ENCODE assay signal across 8 mouse cellular contexts in the genomic region with DNA sequence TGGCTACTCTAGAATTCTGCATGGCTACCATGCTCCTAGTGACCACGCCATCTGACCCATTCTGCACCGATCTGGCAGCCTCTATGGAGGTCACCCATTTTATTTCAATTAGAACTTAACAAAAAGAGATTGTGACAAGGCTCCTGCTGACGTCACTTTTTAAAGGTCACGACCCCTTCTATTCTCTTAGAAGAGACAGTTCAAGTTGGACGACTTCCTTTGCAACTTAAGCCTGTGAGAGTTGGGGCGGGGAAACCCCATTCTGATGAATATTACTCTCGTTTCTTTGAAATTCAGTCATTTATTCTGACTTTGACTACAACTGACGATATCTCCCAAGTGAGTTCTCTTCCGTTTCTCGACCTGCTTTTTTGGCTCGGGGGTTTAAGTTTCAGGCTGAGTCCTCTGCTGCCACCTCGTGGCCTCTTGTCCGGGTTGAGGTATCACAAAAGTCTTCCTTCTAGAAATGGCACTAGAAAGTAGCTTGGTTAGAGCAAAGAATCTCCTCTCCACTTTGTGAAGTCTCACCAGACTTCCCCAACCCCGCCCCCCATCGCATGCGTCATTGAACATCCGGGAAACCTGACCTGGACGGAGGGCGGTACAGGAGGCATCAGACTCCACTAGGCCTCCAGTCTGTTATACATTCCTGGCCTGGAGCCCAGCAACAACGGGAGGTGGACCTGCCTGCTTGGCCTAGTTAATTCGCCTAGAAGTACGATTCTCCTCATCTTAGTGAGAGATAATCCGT. TPM values are rescaled to one million over a fixed set of nuclear protein-coding genes. Genes with fewer than 3 reads are reported as not detected.
A peak's percentile ranks its signal among the peaks of the same experiment; 100 is the strongest.
DNase-seq lines count a peak whose midpoint lies in the region; ATAC-seq lines count a peak whose summit lies in the region.

No protein-coding gene starts in this region.

- H3K27ac ChIP-seq in hindbrain, embryonic 14.5 days: peak overlapping the region; percentile 57
- H3K27ac ChIP-seq in macrophage: peak overlapping the region; percentile 43

- peaks cover 9% of the 10 kb centered on the region; the same call in 1 of the 2 replicates for H3K79me2 ChIP-seq in macrophage (ENCODE audit: inconsistent target)

- peak overlapping the region; percentile 44 for H3K9ac ChIP-seq in hindbrain, embryonic 14.5 days

- H3K9me3 ChIP-seq in hindbrain, embryonic 14.5 days (ENCODE audit: control insufficient read depth, low read length): no peaks in the 10 kb centered on the region

- peak overlapping the region; percentile 50 for H3K4me2 ChIP-seq in hindbrain, embryonic 14.5 days (replicated peaks)

- peak overlapping the region; percentile 12 for H3K4me3 ChIP-seq in hindbrain, embryonic 14.5 days (replicated peaks; ENCODE audit: low read length)
- H3K4me3 ChIP-seq in macrophage (ENCODE audit: inconsistent target): peak overlapping the region; percentile 20; the same call in 1 of the 2 replicates

- H3K4me1 ChIP-seq in hindbrain, embryonic 14.5 days (replicated peaks; ENCODE audit: control insufficient read depth, insufficient read depth, low read length): peaks cover 29% of the 10 kb centered on the region

- 4% methylated on average over 23 of the region's 23 CpGs for WGBS in hindbrain, embryonic 14.5 days
- 10% methylated on average over 23 of the region's 23 CpGs for WGBS in macrophage (ENCODE audit: missing documents)

- no peaks in the 10 kb centered on the region for H3K36me3 ChIP-seq in hindbrain, embryonic 14.5 days (replicated peaks; ENCODE audit: control insufficient read depth, insufficient read depth)
- no peaks in the 10 kb centered on the region for H3K36me3 ChIP-seq in macrophage (ENCODE audit: inconsistent target)

- 0 out of 2 replicates have a peak, but pooled peaks have one; percentile 9 for ATAC-seq in hindbrain, embryonic 14.5 days (ENCODE audit: low FRiP score)

- H3K27me3 ChIP-seq in hindbrain, embryonic 14.5 days (ENCODE audit: control insufficient read depth, insufficient read depth, low read length): no peaks in the 10 kb centered on the region

- peak; percentile 99 for DNase-seq in R1 (ENCODE audit: low read depth, low spot score)
- DNase-seq in cerebellum, postnatal 25 days: peak; percentile 90 to 93
- peak; percentile 75 to 83 for DNase-seq in frontal cortex, postnatal 25 days (ENCODE audit: low spot score in 2 of 2)
- DNase-seq in hindbrain, embryonic 14.5 days (ENCODE audit: low spot score): peak; percentile 88
- peak; percentile 84 for DNase-seq in left cerebral cortex, adult 18-20 months (ENCODE audit: low spot score in 2 of 2)
- DNase-seq in right cerebral cortex, adult 18-20 months: peak; percentile 80
- DNase-seq in urinary bladder, adult 2 months (ENCODE audit: low spot score): peak; percentile 71

RNA-seq across cellular contexts. Expression of gene Zfp219, which starts 2.4 kb away (rescaled TPM):
- polyA plus RNA-seq in hindbrain, embryonic 14.5 days (2014; fragmentation: Nextera tagmentation; extraction: Ambion mirVana): 26.4 and 28.7 TPM in 2 replicates
- 10 to 100 TPM; 40.6 to 41.3 TPM for total RNA-seq in left cerebral cortex, adult 18-20 months (2021)
- 10 to 100 TPM; 13.7 to 81.5 (median 44.3) TPM for total RNA-seq in macrophage (2018; cell fraction: chromatin; rRNA removed)
- 10 to 100 TPM in 21 of 26 experiments, 1 to 10 TPM in 5; 7.1 to 23.2 (median 13.8) TPM for total RNA-seq in macrophage (2018; cell fraction: cytosol; rRNA removed)
- 10 to 100 TPM; 12.5 to 75.1 (median 35.6) TPM for total RNA-seq in macrophage (2018; cell fraction: nucleus; rRNA removed)
- polyA plus RNA-seq in macrophage (2018): 7.2 to 19.5 TPM (median 12.3 TPM) in 3 replicates
- polyA plus RNA-seq in urinary bladder, adult 2 months (2012; rRNA removed): 105 and 107 TPM in 2 replicates

RNA-seq across cellular contexts. Expression of gene Tmem253, which starts 7.4 kb away (rescaled TPM):
- 0.29 and 0.37 TPM in 2 replicates for polyA plus RNA-seq in hindbrain, embryonic 14.5 days (2014; fragmentation: Nextera tagmentation; extraction: Ambion mirVana)
- under 1 TPM; 0.28 to 0.56 TPM for total RNA-seq in left cerebral cortex, adult 18-20 months (2021)
- 1 to 10 TPM in 3 of 26 experiments, under 1 TPM in 2, not detected in 21; 0.71 to 3.6 (median 1.2) TPM for total RNA-seq in macrophage (2018; cell fraction: chromatin; rRNA removed)
- total RNA-seq in macrophage (2018; cell fraction: cytosol; rRNA removed): under 1 TPM in 14 of 26 experiments, not detected in 12; 0.10 to 0.71 (median 0.45) TPM
- 1 to 10 TPM in 3 of 26 experiments, under 1 TPM in 3, not detected in 20; 0.48 to 1.5 (median 0.95) TPM for total RNA-seq in macrophage (2018; cell fraction: nucleus; rRNA removed)
- polyA plus RNA-seq in macrophage (2018): 0.16 to 0.21 TPM in 2 of 3 replicates, not detected in the other
- 1.1 and 1.5 TPM in 2 replicates for polyA plus RNA-seq in urinary bladder, adult 2 months (2012; rRNA removed)

RNA-seq across cellular contexts. Expression of gene Olfr221, which starts 19.4 kb away (rescaled TPM):
- not detected in 2 replicates for polyA plus RNA-seq in hindbrain, embryonic 14.5 days (2014; fragmentation: Nextera tagmentation; extraction: Ambion mirVana)
- total RNA-seq in left cerebral cortex, adult 18-20 months (2021): not detected
- total RNA-seq in macrophage (2018; cell fraction: chromatin; rRNA removed): not detected
- total RNA-seq in macrophage (2018; cell fraction: cytosol; rRNA removed): not detected
- not detected for total RNA-seq in macrophage (2018; cell fraction: nucleus; rRNA removed)
- polyA plus RNA-seq in macrophage (2018): not detected in 3 replicates
- not detected in 2 replicates for polyA plus RNA-seq in urinary bladder, adult 2 months (2012; rRNA removed)

RNA-seq across cellular contexts. Expression of gene Arhgef40, which starts 38.4 kb away (rescaled TPM):
- polyA plus RNA-seq in hindbrain, embryonic 14.5 days (2014; fragmentation: Nextera tagmentation; extraction: Ambion mirVana): 67.2 and 68.8 TPM in 2 replicates
- 10 to 100 TPM; 23.4 to 28.6 TPM for total RNA-seq in left cerebral cortex, adult 18-20 months (2021)
- 1 to 10 TPM in 25 of 26 experiments, under 1 TPM in 1; 0.27 to 9.9 (median 2.9) TPM for total RNA-seq in macrophage (2018; cell fraction: chromatin; rRNA removed)
- total RNA-seq in macrophage (2018; cell fraction: cytosol; rRNA removed): 1 to 10 TPM in 5 of 26 experiments, under 1 TPM in 21; 0.18 to 1.7 (median 0.62) TPM
- 10 to 100 TPM in 1 of 26 experiments, 1 to 10 TPM in 25; 1.5 to 10.8 (median 2.8) TPM for total RNA-seq in macrophage (2018; cell fraction: nucleus; rRNA removed)
- 0.60 to 1.3 TPM (median 1.3 TPM) in 3 replicates for polyA plus RNA-seq in macrophage (2018)
- polyA plus RNA-seq in urinary bladder, adult 2 months (2012; rRNA removed): 44.4 and 53.8 TPM in 2 replicates

Comparison
In these comparisons a context has a peak if more than half of its experiments do, and no peak if none do; other contexts are left out.
1. Peak in every context shown above with its lines: DNase-seq, ATAC-seq, H3K4me3 ChIP-seq and H3K27ac ChIP-seq.